Mouse (Mus musculus): ENCODE measurements around the gene Anxa3. TPM values are rescaled to one million over a fixed set of nuclear protein-coding genes. Genes with fewer than 3 reads are reported as not detected.

Gene Anxa3
- polyA plus RNA-seq, 1 experiment from 2014 or later, result 28.9 TPM

DNA sequence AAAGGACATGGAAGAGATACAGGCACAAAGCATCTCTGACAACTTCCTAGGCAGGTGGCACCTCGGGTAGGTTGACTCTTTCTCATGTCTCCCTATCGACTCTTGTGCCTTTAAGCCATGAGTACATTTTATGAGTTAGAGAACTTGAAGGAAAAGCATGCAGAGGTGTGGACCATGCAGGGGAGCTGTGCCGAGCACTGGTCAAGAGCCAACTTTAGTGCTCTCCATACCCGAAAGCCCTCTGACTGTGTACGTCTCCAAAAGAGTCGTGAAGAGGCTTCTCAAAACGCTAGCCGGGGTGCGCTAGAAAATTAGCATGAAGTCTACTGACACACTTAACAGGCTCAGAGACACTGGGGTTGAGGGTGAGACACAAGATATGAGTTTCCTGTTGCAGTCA lies 6.0 kb downstream of the Anxa3 start:
- no peak for DNase-seq (ENCODE audit: low spot score)
- no peak overlapping the region for H3K4me3 ChIP-seq
- H3K36me3 ChIP-seq (replicated peaks), result no peaks in the 10 kb centered on the region
- WGBS, result 92% methylated on average over 9 of the region's 9 CpGs
- peaks cover 12% of the 10 kb centered on the region for H3K27me3 ChIP-seq (replicated peaks; ENCODE audit: low read depth, poor library complexity, severe bottlenecking)
- no peak overlapping the region for H3K27ac ChIP-seq (replicated peaks)
- H3K4me1 ChIP-seq, result peaks cover 25% of the 10 kb centered on the region
- H3K9me3 ChIP-seq, result no peaks in the 10 kb centered on the region

DNA sequence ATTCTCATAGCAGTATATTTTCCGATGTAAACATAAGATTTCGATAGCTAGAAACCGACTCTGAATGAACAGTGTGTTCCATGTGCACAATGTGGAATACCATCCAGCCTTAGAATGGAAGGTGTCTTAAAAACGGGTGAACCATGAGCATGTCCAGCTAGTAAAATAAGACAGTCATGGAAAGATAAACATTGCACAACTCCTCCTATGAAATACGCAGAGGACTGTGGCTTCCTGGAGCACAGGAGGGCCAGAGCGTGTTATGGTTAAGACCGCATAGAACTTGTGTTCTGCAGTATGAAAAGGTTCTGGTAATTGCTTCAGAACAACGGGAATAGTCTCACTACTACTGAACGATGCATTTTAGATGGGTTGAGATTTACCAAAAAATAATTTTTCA lies 6.8 kb downstream of the Anxa3 start:
- WGBS, result 91% methylated on average over 9 of the region's 9 CpGs
- no peaks in the 10 kb centered on the region for H3K36me3 ChIP-seq (replicated peaks)
- H3K4me1 ChIP-seq, result peaks cover 32% of the 10 kb centered on the region
- DNase-seq (ENCODE audit: low spot score), result no peak
- no peaks in the 10 kb centered on the region for H3K9me3 ChIP-seq
- no peak overlapping the region for H3K27ac ChIP-seq (replicated peaks)
- H3K27me3 ChIP-seq (replicated peaks; ENCODE audit: low read depth, poor library complexity, severe bottlenecking), result 0 out of 2 replicates have a peak, but pooled peaks cover 4% of the 10 kb centered on the region
- no peak overlapping the region for H3K4me3 ChIP-seq

DNA sequence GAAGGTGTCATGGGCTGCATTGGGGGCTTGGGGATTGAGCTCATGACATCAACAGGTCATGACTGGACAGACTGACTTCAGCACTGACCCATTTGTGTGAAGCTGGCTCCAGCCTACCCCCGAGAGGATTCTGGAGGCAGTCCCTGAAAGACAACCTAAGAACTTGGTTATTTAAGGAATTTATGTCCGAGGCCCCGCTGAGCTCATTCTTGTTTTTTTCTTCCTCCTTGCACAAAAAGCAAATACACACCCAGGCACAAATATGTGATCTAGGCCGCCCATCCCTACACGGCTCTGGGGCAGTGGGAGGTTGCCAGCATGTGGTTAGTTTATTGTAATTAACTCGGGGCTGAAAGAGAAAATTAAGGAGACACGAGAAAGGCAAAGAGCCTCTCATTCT lies 9.0 kb downstream of the Anxa3 start:
- 25% methylated on average over 7 of the region's 7 CpGs for WGBS
- no peaks in the 10 kb centered on the region for H3K36me3 ChIP-seq (replicated peaks)
- H3K4me1 ChIP-seq, result peaks cover 31% of the 10 kb centered on the region
- H3K27me3 ChIP-seq (replicated peaks; ENCODE audit: low read depth, poor library complexity, severe bottlenecking), result no peaks in the 10 kb centered on the region
- H3K4me3 ChIP-seq, result no peak overlapping the region
- H3K27ac ChIP-seq (replicated peaks), result no peak overlapping the region
- peak; percentile 27 for DNase-seq (ENCODE audit: low spot score)
- H3K9me3 ChIP-seq, result no peaks in the 10 kb centered on the region

DNA sequence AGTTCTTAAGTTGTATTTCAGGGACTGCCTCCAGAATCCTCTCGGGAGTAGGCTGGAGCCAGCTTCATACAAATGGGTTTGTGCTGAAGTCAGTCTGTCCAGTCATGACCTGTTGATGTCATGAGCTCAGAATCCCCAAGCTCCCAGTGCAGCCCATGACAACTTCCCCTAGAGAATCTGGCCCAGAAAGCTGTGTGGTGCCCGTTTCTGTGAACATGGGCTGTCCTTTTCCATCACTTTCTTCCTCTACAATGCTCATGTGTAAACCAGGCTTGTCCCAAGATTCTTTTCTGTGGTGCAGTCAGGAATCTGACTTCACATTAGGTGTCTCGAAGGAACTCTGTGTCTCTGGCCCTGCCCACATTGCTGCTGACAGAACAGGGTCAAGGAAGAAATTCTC lies 10.0 kb downstream of the Anxa3 start:
- H3K9me3 ChIP-seq, result no peaks in the 10 kb centered on the region
- H3K4me3 ChIP-seq, result no peak overlapping the region
- no peak for DNase-seq (ENCODE audit: low spot score)
- peaks cover 31% of the 10 kb centered on the region for H3K4me1 ChIP-seq
- WGBS, result 56% methylated on average over 3 of the region's 3 CpGs
- no peak overlapping the region for H3K27ac ChIP-seq (replicated peaks)
- no peaks in the 10 kb centered on the region for H3K27me3 ChIP-seq (replicated peaks; ENCODE audit: low read depth, poor library complexity, severe bottlenecking)
- H3K36me3 ChIP-seq (replicated peaks), result no peaks in the 10 kb centered on the region

DNA sequence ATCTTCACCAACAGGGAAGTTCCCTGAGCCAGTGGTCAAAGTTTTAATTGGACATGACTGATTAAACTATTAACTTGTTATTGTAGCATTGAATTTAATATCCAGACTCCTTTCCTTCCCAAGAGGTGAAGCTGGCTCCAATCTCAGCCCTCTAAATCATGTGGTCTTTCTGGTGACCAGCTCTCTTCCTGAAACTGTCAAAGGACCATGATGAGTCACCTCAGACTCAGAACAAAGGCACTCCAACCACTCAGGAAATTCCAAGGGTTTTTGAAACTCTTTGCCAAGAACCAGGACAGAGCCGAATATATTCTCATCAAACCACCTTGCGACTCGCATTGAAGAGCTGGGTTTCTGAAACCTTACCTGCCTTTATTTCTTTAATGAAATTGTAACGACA lies 11.2 kb downstream of the Anxa3 start:
- Histone ChIP-seq H3K36me3 (replicated peaks) (no peaks in the 10 kb centered on the region), H3K9me3 (no peaks in the 10 kb centered on the region), H3K27me3 (replicated peaks; ENCODE audit: low read depth, poor library complexity, severe bottlenecking) (no peaks in the 10 kb centered on the region), H3K4me1 (peaks cover 31% of the 10 kb centered on the region), H3K4me3 (no peak overlapping the region), H3K27ac (replicated peaks) (no peak overlapping the region)
- WGBS, result 86% methylated on average over 4 of the region's 4 CpGs
- no peak for DNase-seq (ENCODE audit: low spot score)

DNA sequence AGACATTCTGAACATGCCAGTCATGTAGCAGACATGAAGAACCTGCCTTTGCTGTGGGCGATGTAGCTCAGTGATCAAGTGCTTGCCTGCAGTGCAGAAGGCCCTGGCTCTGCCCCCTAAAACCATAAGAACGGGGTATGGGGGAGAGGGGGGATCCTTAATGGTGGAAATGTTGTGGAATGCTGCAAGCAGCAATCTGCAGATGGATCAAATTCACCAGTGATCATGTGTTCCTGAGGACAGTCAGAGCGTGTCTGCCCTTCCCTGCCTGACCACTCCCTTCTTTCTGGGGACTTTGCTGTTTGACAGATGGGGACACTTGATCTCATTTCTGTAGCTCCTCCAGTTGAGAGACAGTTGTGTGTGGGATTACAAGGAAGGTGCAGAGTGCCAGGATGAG lies 11.7 kb downstream of the Anxa3 start:
- H3K36me3 ChIP-seq (replicated peaks), result no peaks in the 10 kb centered on the region
- H3K9me3 ChIP-seq, result no peaks in the 10 kb centered on the region
- DNase-seq (ENCODE audit: low spot score), result no peak
- WGBS, result 77% methylated on average over 3 of the region's 3 CpGs
- H3K4me3 ChIP-seq, result no peak overlapping the region
- H3K27ac ChIP-seq (replicated peaks), result no peak overlapping the region
- no peaks in the 10 kb centered on the region for H3K27me3 ChIP-seq (replicated peaks; ENCODE audit: low read depth, poor library complexity, severe bottlenecking)
- peaks cover 31% of the 10 kb centered on the region for H3K4me1 ChIP-seq

DNA sequence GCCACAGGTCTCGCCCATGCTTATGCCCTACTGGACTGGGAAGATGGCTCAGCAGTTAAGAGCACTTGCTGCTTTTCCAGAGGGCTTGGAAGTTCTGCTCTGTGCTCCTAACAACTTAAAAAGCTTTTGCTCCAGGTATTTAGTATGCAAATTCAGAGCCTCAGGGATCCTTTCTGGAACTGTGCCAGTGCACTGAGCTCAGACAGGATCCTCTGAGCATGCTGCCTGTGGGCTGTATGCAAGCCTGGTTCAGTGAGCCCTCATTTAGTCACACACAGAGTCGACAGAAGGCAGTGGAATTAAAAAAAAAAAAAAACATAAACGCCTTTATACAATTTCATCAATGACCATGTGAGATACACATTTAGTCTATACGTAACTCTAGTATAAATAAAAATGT lies 17.5 kb downstream of the Anxa3 start:
- no peak for DNase-seq (ENCODE audit: low spot score)
- H3K27ac ChIP-seq (replicated peaks), result no peak overlapping the region
- no peaks in the 10 kb centered on the region for H3K27me3 ChIP-seq (replicated peaks; ENCODE audit: low read depth, poor library complexity, severe bottlenecking)
- H3K9me3 ChIP-seq, result no peaks in the 10 kb centered on the region
- WGBS, result 78% methylated on average over 4 of the region's 4 CpGs
- H3K36me3 ChIP-seq (replicated peaks), result no peaks in the 10 kb centered on the region
- no peaks in the 10 kb centered on the region for H3K4me1 ChIP-seq
- no peak overlapping the region for H3K4me3 ChIP-seq

DNA sequence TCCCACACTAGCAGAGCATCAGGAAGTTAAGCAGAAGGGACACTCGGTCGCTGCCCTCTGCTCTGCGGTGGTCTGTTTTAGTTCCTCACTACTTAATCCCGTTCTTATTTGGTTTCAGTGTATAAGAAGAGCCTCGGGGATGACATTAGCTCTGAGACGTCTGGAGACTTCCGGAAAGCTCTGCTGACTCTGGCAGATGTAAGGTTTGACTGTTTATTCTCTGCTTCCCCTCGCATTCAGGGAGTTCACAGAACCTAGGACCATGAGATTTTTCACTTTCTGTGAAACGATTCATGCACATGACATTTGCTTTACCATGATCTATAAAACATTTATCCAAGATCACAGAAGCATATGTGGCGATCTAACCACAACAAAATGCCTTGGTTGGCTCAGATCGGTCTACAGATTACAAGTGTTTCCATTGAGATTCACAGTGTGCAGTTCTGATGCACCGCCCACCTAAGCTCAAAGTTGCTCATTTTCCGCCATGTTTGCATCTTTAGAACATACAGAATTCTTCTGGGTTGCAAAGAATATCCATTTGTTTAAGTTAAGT lies 31.7 kb downstream of the Anxa3 start:
- H3K36me3 ChIP-seq (replicated peaks), result no peaks in the 10 kb centered on the region
- no peak overlapping the region for H3K4me3 ChIP-seq
- H3K27me3 ChIP-seq (replicated peaks; ENCODE audit: low read depth, poor library complexity, severe bottlenecking), result no peaks in the 10 kb centered on the region
- no peak overlapping the region for H3K27ac ChIP-seq (replicated peaks)
- DNase-seq (ENCODE audit: low spot score), result no peak
- no peaks in the 10 kb centered on the region for H3K9me3 ChIP-seq
- WGBS, result 91% methylated on average over 13 of the region's 13 CpGs
- no peaks in the 10 kb centered on the region for H3K4me1 ChIP-seq

DNA sequence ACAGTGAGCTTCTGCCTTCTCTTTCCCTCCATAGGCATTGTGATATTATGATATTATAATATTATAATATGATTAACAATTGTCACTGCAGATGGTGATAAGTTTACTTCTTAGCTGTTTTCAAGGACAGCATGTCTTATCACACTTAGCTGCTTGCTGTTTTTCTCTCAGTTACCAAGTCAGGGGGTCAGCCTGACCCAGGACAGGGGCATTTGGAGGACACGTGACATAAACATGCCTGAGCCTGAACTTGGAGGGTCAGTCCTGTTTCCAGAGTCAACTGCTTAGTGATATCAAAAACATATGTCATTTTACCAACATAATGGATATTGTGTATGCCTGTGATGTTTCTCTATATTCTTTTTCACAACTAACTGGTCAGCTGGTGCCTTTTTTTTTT lies 34.0 kb downstream of the Anxa3 start:
- WGBS, result 55% methylated on average over 1 of the region's 1 CpGs
- no peak overlapping the region for H3K27ac ChIP-seq (replicated peaks)
- H3K9me3 ChIP-seq, result no peaks in the 10 kb centered on the region
- H3K36me3 ChIP-seq (replicated peaks), result no peaks in the 10 kb centered on the region
- no peaks in the 10 kb centered on the region for H3K4me1 ChIP-seq
- no peak overlapping the region for H3K4me3 ChIP-seq
- DNase-seq (ENCODE audit: low spot score), result no peak
- no peaks in the 10 kb centered on the region for H3K27me3 ChIP-seq (replicated peaks; ENCODE audit: low read depth, poor library complexity, severe bottlenecking)

DNA sequence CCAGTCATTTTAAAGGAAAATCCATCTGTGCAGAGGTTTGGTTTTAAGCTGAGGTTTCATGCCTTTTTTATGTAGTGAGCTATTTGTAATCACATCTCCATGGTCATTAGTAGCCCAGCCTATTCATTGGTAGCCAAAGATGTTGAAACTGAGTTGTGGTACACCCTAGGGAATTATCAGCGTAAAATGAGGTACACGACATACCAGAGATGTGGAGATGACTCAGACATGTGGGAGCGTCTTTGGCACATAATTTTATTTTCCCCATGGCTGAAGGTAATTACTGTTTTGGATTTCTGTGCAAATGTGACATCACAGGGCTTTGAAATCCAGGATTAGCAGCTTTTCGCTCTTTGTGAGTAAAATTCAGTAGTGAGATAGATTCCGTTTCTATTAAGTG lies 41.2 kb downstream of the Anxa3 start:
- Histone ChIP-seq H3K36me3 (replicated peaks) (no peaks in the 10 kb centered on the region), H3K4me3 (no peak overlapping the region), H3K9me3 (no peaks in the 10 kb centered on the region), H3K27ac (replicated peaks) (no peak overlapping the region), H3K4me1 (no peaks in the 10 kb centered on the region), H3K27me3 (replicated peaks; ENCODE audit: low read depth, poor library complexity, severe bottlenecking) (no peaks in the 10 kb centered on the region)
- no peak for DNase-seq (ENCODE audit: low spot score)
- WGBS, result 83% methylated on average over 5 of the region's 5 CpGs

DNA sequence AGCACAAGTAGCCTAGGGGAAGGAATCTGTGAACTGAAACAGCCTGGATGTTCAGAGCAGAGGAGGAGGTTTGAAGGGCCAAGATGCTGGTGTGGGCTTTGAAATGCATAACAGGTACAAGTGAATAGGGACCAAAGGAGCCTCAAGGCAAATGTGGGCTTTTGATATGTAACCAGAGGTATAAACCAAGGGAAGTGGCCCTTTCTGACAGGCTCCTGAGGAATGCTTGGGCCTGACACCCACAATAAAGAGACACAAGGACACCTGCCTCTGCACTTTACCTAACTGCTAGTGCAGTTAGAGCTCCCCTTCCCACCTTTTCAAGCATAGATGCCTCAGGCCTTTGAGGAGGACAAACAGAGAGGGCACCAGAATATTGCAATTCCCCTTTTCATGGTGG lies 54.8 kb downstream of the Anxa3 start:
- DNase-seq (ENCODE audit: low spot score), result no peak
- no peaks in the 10 kb centered on the region for H3K36me3 ChIP-seq (replicated peaks)
- no peaks in the 10 kb centered on the region for H3K9me3 ChIP-seq
- H3K4me1 ChIP-seq, result peaks cover 19% of the 10 kb centered on the region; the same call in 1 of the 2 replicates
- H3K27me3 ChIP-seq (replicated peaks; ENCODE audit: low read depth, poor library complexity, severe bottlenecking), result no peaks in the 10 kb centered on the region
- no peak overlapping the region for H3K4me3 ChIP-seq
- no peak overlapping the region for H3K27ac ChIP-seq (replicated peaks)

DNA sequence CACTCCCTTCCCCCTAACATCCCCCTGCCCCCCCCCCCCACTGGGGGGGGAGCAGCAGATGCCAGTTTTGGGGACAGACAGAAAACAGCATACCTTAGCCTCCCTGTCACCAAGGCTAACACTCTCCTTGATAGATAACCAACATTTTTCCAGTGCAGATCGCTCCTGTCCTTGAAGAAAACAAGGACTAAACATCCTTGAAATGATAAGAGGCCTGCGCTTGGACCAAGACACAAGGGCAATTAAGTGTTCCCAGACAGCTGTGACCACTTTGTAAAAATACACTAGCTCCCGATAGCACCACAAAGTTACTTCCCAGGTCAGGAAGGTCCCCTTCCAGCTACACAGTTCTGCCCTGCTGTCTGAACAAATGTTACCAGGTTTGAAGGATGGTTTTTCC lies 55.2 kb downstream of the Anxa3 start:
- Histone ChIP-seq H3K9me3 (no peaks in the 10 kb centered on the region), H3K27me3 (replicated peaks; ENCODE audit: low read depth, poor library complexity, severe bottlenecking) (no peaks in the 10 kb centered on the region), H3K4me1 (peaks cover 19% of the 10 kb centered on the region; the same call in 1 of the 2 replicates), H3K4me3 (no peak overlapping the region), H3K36me3 (replicated peaks) (no peaks in the 10 kb centered on the region), H3K27ac (replicated peaks) (no peak overlapping the region)
- no peak for DNase-seq (ENCODE audit: low spot score)
- WGBS, result 45% methylated on average over 3 of the region's 3 CpGs

DNA sequence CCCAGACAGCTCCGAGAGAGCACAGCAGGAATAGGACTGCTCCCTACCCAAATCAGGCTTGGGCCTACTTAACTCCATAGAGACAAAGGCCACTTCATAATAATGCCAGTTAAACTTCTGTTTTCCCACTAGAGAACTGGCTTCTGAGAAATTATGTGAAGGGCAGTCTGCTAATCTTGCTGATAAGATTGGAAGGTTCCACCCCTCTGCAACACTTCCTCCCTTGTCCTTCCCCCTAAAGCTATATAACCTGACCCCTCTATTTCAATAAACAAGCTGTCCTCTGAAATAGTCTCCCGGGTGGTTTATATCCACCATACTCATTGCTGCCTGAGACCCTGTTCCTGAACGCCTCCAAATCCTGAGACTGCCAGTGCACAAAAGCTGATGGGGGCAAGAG lies 56.1 kb downstream of the Anxa3 start:
- Histone ChIP-seq H3K9me3 (no peaks in the 10 kb centered on the region), H3K36me3 (replicated peaks) (no peaks in the 10 kb centered on the region), H3K4me1 (peaks cover 19% of the 10 kb centered on the region; the same call in 1 of the 2 replicates), H3K4me3 (no peak overlapping the region), H3K27ac (replicated peaks) (no peak overlapping the region), H3K27me3 (replicated peaks; ENCODE audit: low read depth, poor library complexity, severe bottlenecking) (no peaks in the 10 kb centered on the region)
- 61% methylated on average over 3 of the region's 3 CpGs for WGBS
- DNase-seq (ENCODE audit: low spot score), result no peak

DNA sequence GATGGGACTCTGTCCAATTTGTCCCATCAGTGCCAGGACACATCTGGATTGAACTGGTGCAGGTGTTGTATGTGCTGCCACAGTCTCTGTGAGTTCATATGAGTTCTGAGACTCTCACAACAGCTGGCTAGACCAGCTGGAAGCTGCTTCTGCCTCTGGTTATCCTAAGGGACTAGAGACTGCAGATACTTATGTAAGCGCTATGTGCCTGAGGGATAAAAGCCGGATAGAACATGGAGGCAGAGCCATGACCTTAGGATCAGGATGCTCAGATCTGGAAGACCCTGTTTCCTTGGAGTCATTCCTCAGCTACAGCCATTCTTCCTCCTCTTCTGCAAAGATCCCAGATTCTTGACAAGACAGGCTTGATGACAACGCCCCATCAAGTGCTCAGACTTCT lies 60.3 kb downstream of the Anxa3 start:
- 84% methylated on average over 3 of the region's 3 CpGs for WGBS
- no peaks in the 10 kb centered on the region for H3K36me3 ChIP-seq (replicated peaks)
- no peaks in the 10 kb centered on the region for H3K9me3 ChIP-seq

More for the DNA sequence above, 60.3 kb downstream of the Anxa3 start:
- H3K27ac ChIP-seq (replicated peaks), result no peak overlapping the region
- DNase-seq (ENCODE audit: low spot score), result no peak
- H3K27me3 ChIP-seq (replicated peaks; ENCODE audit: low read depth, poor library complexity, severe bottlenecking), result no peaks in the 10 kb centered on the region
- H3K4me1 ChIP-seq, result peaks cover 12% of the 10 kb centered on the region; the same call in 1 of the 2 replicates
- H3K4me3 ChIP-seq, result no peak overlapping the region

All from embryonic facial prominence, embryonic 10.5 days (tissue).